Mouse (Mus musculus): ENCODE data around the gene Gm17660.

- no peak for TF ChIP-seq CTCF (IDR thresholded peaks at IDR 0.05; ENCODE audit: low read depth, low read length)
- TF ChIP-seq POLR2A (IDR thresholded peaks at IDR 0.05; ENCODE audit: borderline replicate concordance, low read depth, low read length) = no peak
Measured at GRCm38 (mm10) chr5:104072272-104072886, 5.0 kb downstream of the Gm17660 start.

Data from bone marrow macrophage, adult 2 months (primary cell).